Mouse (Mus musculus): ENCODE measurements around the gene Pbld1.
A peak's percentile ranks its signal among the peaks of the same experiment; 100 is the strongest.

Pbld1 gene

GRCm38 (mm10) chr10:63092616-63093550, 32.9 kb downstream of the Pbld1 start:
- DNase-seq (ENCODE audit: low read depth) = no peak

- DNase-seq (ENCODE audit: low read depth) = no peak
Observed at GRCm38 (mm10) chr10:63096757-63097156, 36.8 kb downstream of the Pbld1 start.

- DNase-seq (ENCODE audit: low read depth) = no peak
Observed at GRCm38 (mm10) chr10:63098191-63098590, 38.2 kb downstream of the Pbld1 start.

GRCm38 (mm10) chr10:63099521-63099920, 39.6 kb downstream of the Pbld1 start, which contains the start of gene Atoh7:
TSS of gene Atoh7 (plus strand) at chr10:63099651.
- no peak for DNase-seq (ENCODE audit: low read depth)

GRCm38 (mm10) chr10:63099941-63100562, 40.1 kb downstream of the Pbld1 start:
- DNase-seq (ENCODE audit: low read depth) = no peak

- DNase-seq (ENCODE audit: low read depth) = no peak
Observed at GRCm38 (mm10) chr10:63100657-63101056, 40.7 kb downstream of the Pbld1 start.

- peak; percentile 64 for DNase-seq (ENCODE audit: low read depth)
Observed at GRCm38 (mm10) chr10:63113027-63113604, 53.2 kb downstream of the Pbld1 start.

GRCm38 (mm10) chr10:63113716-63114360, 53.9 kb downstream of the Pbld1 start:
- DNase-seq (ENCODE audit: low read depth) = no peak

GRCm38 (mm10) chr10:63115881-63116280, 55.9 kb downstream of the Pbld1 start:
- DNase-seq (ENCODE audit: low read depth) = no peak

- DNase-seq (ENCODE audit: low read depth) = no peak
Observed at GRCm38 (mm10) chr10:63116376-63116775, 56.4 kb downstream of the Pbld1 start.

- DNase-seq (ENCODE audit: low read depth) = no peak
Observed at GRCm38 (mm10) chr10:63117583-63117982, 57.6 kb downstream of the Pbld1 start.

GRCm38 (mm10) chr10:63119916-63120315, 60.0 kb downstream of the Pbld1 start:
- no peak for DNase-seq (ENCODE audit: low read depth)

GRCm38 (mm10) chr10:63121961-63122360, 62.0 kb downstream of the Pbld1 start:
- DNase-seq (ENCODE audit: low read depth) = no peak

GRCm38 (mm10) chr10:63122516-63122915, 62.6 kb downstream of the Pbld1 start:
- DNase-seq (ENCODE audit: low read depth) = no peak

GRCm38 (mm10) chr10:63123141-63123540, 63.2 kb downstream of the Pbld1 start:
- no peak for DNase-seq (ENCODE audit: low read depth)

- no peak for DNase-seq (ENCODE audit: low read depth)
Observed at GRCm38 (mm10) chr10:63124016-63124415, 64.1 kb downstream of the Pbld1 start.

GRCm38 (mm10) chr10:63125343-63125742, 65.4 kb downstream of the Pbld1 start:
- DNase-seq (ENCODE audit: low read depth) = no peak

- no peak for DNase-seq (ENCODE audit: low read depth)
Observed at GRCm38 (mm10) chr10:63126116-63126515, 66.2 kb downstream of the Pbld1 start.

- DNase-seq (ENCODE audit: low read depth) = no peak
Observed at GRCm38 (mm10) chr10:63127156-63127555, 67.2 kb downstream of the Pbld1 start.

All from induced T-regulatory cell, adult 2 months (primary cell).